Mouse (Mus musculus) kidney, embryonic 15.5 days (tissue): Measurements from ENCODE around the gene Ap2a2. TPM values are rescaled to one million over a fixed set of nuclear protein-coding genes. Genes with fewer than 3 reads are reported as not detected.

Experiments used
- ATAC-seq: fragments of 200-750 bp; cut with Nextera tagmentation; replicated peaks from 2 replicates; pipeline ENCODE4 v1.8.0; 2017; ENCODE audit warnings: moderate TSS enrichment; ENCODE audit not compliant: low FRiP score
- H3K27ac ChIP-seq: fragments of 300-500 bp; sonication (generic); 2 replicates; pipeline ENCODE4 v1.5.1; 2015; ENCODE audit warnings: mild to moderate bottlenecking, inconsistent platforms
- H3K27me3 ChIP-seq: fragments of 300-500 bp; sonication (generic); 2 replicates; pipeline ENCODE4 v1.6.1; 2015; ENCODE audit warnings: inconsistent platforms
- H3K36me3 ChIP-seq: fragments of 300-500 bp; sonication (generic); 2 replicates; pipeline ENCODE4 v1.6.1; 2015; ENCODE audit warnings: inconsistent platforms
- H3K4me1 ChIP-seq: fragments of 300-500 bp; sonication (generic); 2 replicates; pipeline ENCODE4 v1.6.1; 2015; ENCODE audit warnings: inconsistent platforms
- H3K4me2 ChIP-seq: fragments of 300-500 bp; sonication (generic); 2 replicates; pipeline ENCODE4 v1.6.1; 2015; ENCODE audit warnings: moderate library complexity, mild to moderate bottlenecking, inconsistent platforms
- H3K4me3 ChIP-seq: fragments of 300-500 bp; sonication (generic); replicated peaks from 2 replicates; pipeline ENCODE4 v1.5.1; 2015; ENCODE audit warnings: mild to moderate bottlenecking, inconsistent platforms
- H3K9ac ChIP-seq: fragments of 300-500 bp; sonication (generic); 2 replicates; pipeline ENCODE4 v1.6.1; 2015; ENCODE audit warnings: mild to moderate bottlenecking, inconsistent platforms
- H3K9me3 ChIP-seq: fragments of 300-500 bp; sonication (generic); replicated peaks from 2 replicates; pipeline ENCODE4 v1.6.1; 2016; ENCODE audit warnings: inconsistent platforms
- WGBS: fragments of 180-500 bp; shearing (Covaris S2); methylation state at CpG from one replicate; pipeline ENCODE4 v1.1.7; 2015; ENCODE audit warnings: mixed read lengths; 5-methylcytosine and 5-hydroxymethylcytosine counted together
- microRNA-seq: library from miRNA; unstranded; fragments of <30 nt; microRNA quantifications from one replicate; pipeline ENCODE4, GENCODE M21; 2016
- polyA plus RNA-seq: library from polyadenylated mRNA; unstranded; fragments of >200 nt; fragmentation: Nextera tagmentation; extraction: Ambion mirVana; gene quantifications from 2 replicates; pipeline ENCODE4 v1.2.1, GENCODE M21; 2015

Gene Ap2a2
- polyA plus RNA-seq, 1 experiment from 2014 or later: 87.8 TPM

DNA sequence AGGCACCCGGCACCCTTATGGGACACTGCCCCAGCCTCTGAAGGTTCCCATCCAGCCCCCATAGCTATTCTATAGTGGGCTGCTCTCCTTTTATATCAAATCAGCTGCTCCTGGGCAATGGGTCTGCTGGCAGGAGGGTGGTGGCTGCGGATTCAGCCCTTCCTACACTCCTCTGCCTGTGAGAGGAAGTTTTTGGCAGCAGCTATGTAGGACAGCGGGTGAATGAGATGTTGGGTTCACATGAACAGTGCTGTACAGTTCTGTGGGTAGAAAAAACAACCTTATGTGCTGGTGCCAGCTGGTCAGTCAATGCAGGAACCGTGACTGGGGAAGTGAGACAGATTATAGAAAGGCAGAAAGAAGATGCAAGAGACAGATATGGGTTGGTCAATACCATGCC lies 116.9 kb downstream of the Ap2a2 start:
- no peak overlapping the region for H3K4me2 ChIP-seq
- H3K4me1 ChIP-seq: no peaks in the 10 kb centered on the region
- H3K9me3 ChIP-seq: no peaks in the 10 kb centered on the region
- no peaks in the 10 kb centered on the region for H3K27me3 ChIP-seq
- H3K4me3 ChIP-seq: no peak overlapping the region
- H3K9ac ChIP-seq: no peak overlapping the region
- 82% methylated on average over 4 of the region's 4 CpGs for WGBS
- H3K27ac ChIP-seq: no peak overlapping the region
- no peaks in the 10 kb centered on the region for H3K36me3 ChIP-seq
- no peak for ATAC-seq

Small RNA genes within 50 kb of the gene (microRNA-seq; reads per million reads assigned to microRNA genes)
- gene Mir7063: 0.74 reads per million

Other genes with a start within 250 kb of the Ap2a2 start
- 68.2 and 81.1 TPM in 2 replicates for gene Deaf1, start 234.5 kb upstream of the Ap2a2 start, polyA plus RNA-seq
- 52.8 and 54.4 TPM in 2 replicates for gene Tmem80, start 234.4 kb upstream of the Ap2a2 start, polyA plus RNA-seq
- 33.1 and 39.6 TPM in 2 replicates for gene Eps8l2, start 223.3 kb upstream of the Ap2a2 start, polyA plus RNA-seq
- gene Taldo1, start 170.0 kb upstream of the Ap2a2 start, polyA plus RNA-seq: 340 and 353 TPM in 2 replicates
- gene Gatd1, start 148.0 kb upstream of the Ap2a2 start, polyA plus RNA-seq: 61.5 and 61.8 TPM in 2 replicates
- 2.6 and 3.4 TPM in 2 replicates for gene Cend1, start 132.7 kb upstream of the Ap2a2 start, polyA plus RNA-seq
- gene Slc25a22, start 124.3 kb upstream of the Ap2a2 start, polyA plus RNA-seq: 27.6 and 34.0 TPM in 2 replicates
- 10.5 and 12.6 TPM in 2 replicates for gene Pidd1, start 118.1 kb upstream of the Ap2a2 start, polyA plus RNA-seq
- gene Rplp2, start 114.8 kb upstream of the Ap2a2 start, polyA plus RNA-seq: 1,339 and 1,510 TPM in 2 replicates
- gene Pnpla2, start 107.0 kb upstream of the Ap2a2 start, polyA plus RNA-seq: 36.3 and 41.7 TPM in 2 replicates
- gene Cracr2b, start 101.1 kb upstream of the Ap2a2 start, polyA plus RNA-seq: 19.3 and 22.0 TPM in 2 replicates
- gene Cd151, start 94.8 kb upstream of the Ap2a2 start, polyA plus RNA-seq: 30.9 and 34.8 TPM in 2 replicates
- 78.7 and 81.5 TPM in 2 replicates for gene Polr2l, start 87.0 kb upstream of the Ap2a2 start, polyA plus RNA-seq
- 91.6 and 93.4 TPM in 2 replicates for gene Tspan4, start 86.9 kb upstream of the Ap2a2 start, polyA plus RNA-seq
- 39.7 and 45.0 TPM in 2 replicates for gene Chid1, start 22.3 kb upstream of the Ap2a2 start, polyA plus RNA-seq
- gene Muc6, start 93.1 kb downstream of the Ap2a2 start, polyA plus RNA-seq: 0.23 TPM in 2 replicates
- gene Muc2, start 128.2 kb downstream of the Ap2a2 start, polyA plus RNA-seq: 0.40 and 1.9 TPM in 2 replicates
- not detected in 2 replicates for gene Muc5ac, start 226.8 kb downstream of the Ap2a2 start, polyA plus RNA-seq